Mouse (Mus musculus) heart, adult 18-20 months (tissue): ENCODE measurements around the gene Gm20837. TPM values are rescaled to one million over a fixed set of nuclear protein-coding genes. Genes with fewer than 3 reads are reported as not detected.
"Not testable (repeated sequence)": the region's sequence is repeated elsewhere in the genome, so short reads cannot be mapped to it uniquely, and the experiment has no call there.

Source experiments
- DNase-seq, 2 experiments: peaks; one replicate each; pipeline ENCODE4 v3.0.0; 2021 to 2022; ENCODE audit warnings: mixed read lengths in 1 of 2
- long read RNA-seq, 2 experiments: library from polyadenylated mRNA; stranded (forward); transcript quantifications; one replicate each; pipeline ENCODE4 v2.0.0; 2021
- total RNA-seq, 2 experiments: library from RNA; stranded (reverse); gene quantifications; 2 replicates each; pipeline ENCODE4 v1.2.3; 2021

The Gm20837 gene
- total RNA-seq, result not detected
- long read RNA-seq, experiment 1, result 0 reads
- long read RNA-seq, experiment 2, result 0 reads

- not testable (repeated sequence) for DNase-seq
These were observed at the start of gene Gm20837 for GRCm38 (mm10) chrY:90400948-90401347. Gene Gm20837 (plus strand): TSS chrY:90401248.
